Mouse (Mus musculus): ENCODE measurements at regions not wholly inside any gene's neighbourhood (a gene's known extent, or its start where the extent isn't known, plus 50 kb on each side); places are given as distances from the start of the nearest gene placed in this dataset.

GRCm38 (mm10) chr2:11869983-11870382, 92.3 kb downstream of the Ankrd16 start:
- TF ChIP-seq TAL1 (conservative IDR thresholded peaks at IDR 0.05; ENCODE audit: low read depth, low read length): no peak
- TF ChIP-seq CTCF (IDR thresholded peaks at IDR 0.05; ENCODE audit: low read depth, low read length): no peak
- no peak for TF ChIP-seq GATA1 (IDR thresholded peaks at IDR 0.05; ENCODE audit: borderline replicate concordance, low read length)
- TF ChIP-seq GATA2 (IDR thresholded peaks at IDR 0.05; ENCODE audit: borderline replicate concordance, low read depth, low read length): no peak

Measured in G1E (cell line).